Mouse (Mus musculus) midbrain, embryonic 13.5 days (tissue): Measurements from ENCODE around the gene Twnk. TPM values are rescaled to one million over a fixed set of nuclear protein-coding genes. Genes with fewer than 3 reads are reported as not detected.

Experiments used
- ATAC-seq: fragments of 200-750 bp; cut with Nextera tagmentation; 2 replicates; pipeline ENCODE4 v1.8.0; 2017; ENCODE audit warnings: mild to moderate bottlenecking, moderate TSS enrichment, moderate library complexity
- H3K27ac ChIP-seq: fragments of 300-500 bp; sonication (generic); 2 replicates; pipeline ENCODE4 v1.5.1; 2015; ENCODE audit warnings: inconsistent platforms, mild to moderate bottlenecking, moderate library complexity
- H3K27me3 ChIP-seq: fragments of 300-500 bp; sonication (generic); 2 replicates; pipeline ENCODE4 v1.6.1; 2015; ENCODE audit warnings: mild to moderate bottlenecking, inconsistent platforms
- H3K36me3 ChIP-seq: fragments of 300-500 bp; sonication (generic); 2 replicates; pipeline ENCODE4 v1.6.1; 2015; ENCODE audit warnings: mild to moderate bottlenecking, inconsistent platforms
- H3K4me1 ChIP-seq: fragments of 300-500 bp; sonication (generic); replicated peaks from 2 replicates; pipeline ENCODE4 v1.6.1; 2015; ENCODE audit warnings: inconsistent platforms
- H3K4me2 ChIP-seq: fragments of 300-500 bp; sonication (generic); replicated peaks from 2 replicates; pipeline ENCODE4 v1.6.1; 2015; ENCODE audit warnings: moderate library complexity, mild to moderate bottlenecking, inconsistent platforms
- H3K4me3 ChIP-seq: fragments of 300-500 bp; sonication (generic); replicated peaks from 2 replicates; pipeline ENCODE4 v1.5.1; 2015; ENCODE audit warnings: mild to moderate bottlenecking, inconsistent platforms
- H3K9ac ChIP-seq: fragments of 300-500 bp; sonication (generic); replicated peaks from 2 replicates; pipeline ENCODE4 v1.6.1; 2015; ENCODE audit warnings: mild to moderate bottlenecking, inconsistent platforms
- H3K9me3 ChIP-seq: fragments of 300-500 bp; sonication (generic); 2 replicates; pipeline ENCODE4 v1.6.1; 2016; ENCODE audit warnings: mild to moderate bottlenecking, inconsistent platforms
- WGBS: fragments of 180-500 bp; shearing (Covaris S2); methylation state at CpG from one replicate; pipeline ENCODE4 v1.1.7; 2015; 5-methylcytosine and 5-hydroxymethylcytosine counted together
- polyA plus RNA-seq: library from polyadenylated mRNA; unstranded; fragments of >200 nt; fragmentation: Nextera tagmentation; extraction: Ambion mirVana; gene quantifications from 2 replicates; pipeline ENCODE4 v1.2.1, GENCODE M21; 2015

Gene Twnk
- polyA plus RNA-seq, result 19.2 and 20.0 TPM in 2 replicates

DNA sequence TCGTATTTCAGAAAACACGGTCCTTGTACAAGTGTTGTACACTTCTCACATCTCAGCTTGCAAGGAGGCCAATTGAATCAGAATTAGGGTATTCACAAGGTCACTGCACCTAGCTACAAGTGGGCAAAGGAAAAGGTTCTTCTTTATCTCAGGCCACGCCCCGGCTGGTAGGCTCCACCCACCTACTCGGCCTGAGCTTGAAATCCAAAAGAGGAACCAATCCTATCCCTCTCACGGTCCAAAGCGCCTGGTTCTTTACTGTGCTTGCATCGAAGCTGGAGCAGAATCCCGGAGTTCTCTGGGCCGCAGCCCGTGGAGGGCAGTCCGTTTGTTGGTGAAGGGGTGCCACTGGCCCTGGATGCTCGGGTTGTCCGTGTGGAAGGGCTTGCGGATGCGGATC, at the start of gene Twnk:
TSS of gene Twnk (plus strand) at position 220 of the 400 bp plus-strand sequence.
- Histone ChIP-seq H3K4me3 (peak within 1 kb of the TSS; percentile 98), H3K27ac (peak within 1 kb of the TSS; percentile 79), H3K9me3 (no peaks in the 10 kb centered on the region), H3K4me1 (peaks cover 34% of the 10 kb centered on the region), H3K36me3 (peaks cover 54% of the 10 kb centered on the region), H3K9ac (peak within 1 kb of the TSS; percentile 82), H3K27me3 (no peaks in the 10 kb centered on the region), H3K4me2 (peak within 1 kb of the TSS; percentile 98)
- 0 out of 2 replicates have a peak, but pooled peaks have one; percentile 4 for ATAC-seq
- WGBS, result 8% methylated on average over 16 of the region's 16 CpGs

DNA sequence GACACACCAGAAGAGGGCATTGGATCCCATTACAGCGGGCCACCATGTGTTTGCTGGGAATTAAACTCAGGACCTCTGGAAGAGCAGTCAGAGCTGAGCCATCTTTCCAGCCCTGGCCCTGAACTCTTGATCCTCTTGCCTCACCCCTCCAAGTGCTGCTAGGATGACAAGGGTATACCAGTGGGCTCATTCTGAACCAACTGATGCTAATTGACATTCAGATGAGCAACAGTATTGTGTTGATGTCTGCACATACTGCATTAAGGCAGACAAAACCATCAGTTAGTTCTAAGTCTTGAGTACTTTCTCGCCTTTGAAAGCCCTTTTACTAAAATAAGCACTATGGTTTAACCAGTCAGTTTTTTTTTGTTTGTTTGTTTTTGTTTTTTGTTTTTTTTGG, 45.8 kb upstream of the Twnk start:
- no peaks in the 10 kb centered on the region for H3K27me3 ChIP-seq
- peaks cover 77% of the 10 kb centered on the region for H3K36me3 ChIP-seq
- H3K4me2 ChIP-seq, result no peak overlapping the region
- H3K9ac ChIP-seq, result no peak overlapping the region
- no peak overlapping the region for H3K27ac ChIP-seq
- H3K4me3 ChIP-seq, result no peak overlapping the region
- WGBS, result 99% methylated on average over 2 of the region's 2 CpGs
- no peaks in the 10 kb centered on the region for H3K9me3 ChIP-seq
- no peak for ATAC-seq
- no peaks in the 10 kb centered on the region for H3K4me1 ChIP-seq

DNA sequence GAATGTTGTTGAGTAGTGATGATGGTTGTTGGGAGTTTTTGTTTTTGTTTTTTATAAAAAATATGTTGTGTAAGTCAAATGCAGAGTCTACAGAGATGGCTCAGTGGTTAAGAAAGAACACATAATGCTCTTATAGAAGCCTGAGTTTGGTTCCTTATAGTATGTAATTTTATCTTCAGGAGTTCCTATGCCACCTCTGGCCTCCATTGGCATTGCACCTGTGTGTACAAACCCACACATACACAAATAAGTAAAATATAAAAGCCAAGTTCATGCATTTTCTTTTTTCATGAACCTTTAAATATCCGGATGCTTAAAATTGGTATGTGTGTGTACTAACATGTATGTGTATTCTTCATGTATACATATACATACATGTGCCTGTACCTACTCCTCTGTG, 39.5 kb upstream of the Twnk start:
- no peak for ATAC-seq
- Histone ChIP-seq H3K36me3 (peaks cover 79% of the 10 kb centered on the region), H3K4me1 (no peaks in the 10 kb centered on the region)

GRCm38 (mm10) chr19:44968329-44968728, 37.1 kb upstream of the Twnk start:
- WGBS, result 94% methylated on average over 3 of the region's 3 CpGs
- Histone ChIP-seq H3K9ac (no peak overlapping the region), H3K4me1 (no peaks in the 10 kb centered on the region), H3K27me3 (no peaks in the 10 kb centered on the region), H3K4me3 (no peak overlapping the region), H3K4me2 (no peak overlapping the region), H3K27ac (no peak overlapping the region), H3K36me3 (peaks cover 85% of the 10 kb centered on the region), H3K9me3 (no peaks in the 10 kb centered on the region)
- ATAC-seq, result no peak

More for the DNA sequence above, 39.5 kb upstream of the Twnk start:
- 100% methylated on average over 1 of the region's 1 CpGs for WGBS
- Histone ChIP-seq H3K27ac (no peak overlapping the region), H3K4me3 (no peak overlapping the region), H3K9ac (no peak overlapping the region), H3K9me3 (no peaks in the 10 kb centered on the region), H3K27me3 (no peaks in the 10 kb centered on the region), H3K4me2 (no peak overlapping the region)

DNA sequence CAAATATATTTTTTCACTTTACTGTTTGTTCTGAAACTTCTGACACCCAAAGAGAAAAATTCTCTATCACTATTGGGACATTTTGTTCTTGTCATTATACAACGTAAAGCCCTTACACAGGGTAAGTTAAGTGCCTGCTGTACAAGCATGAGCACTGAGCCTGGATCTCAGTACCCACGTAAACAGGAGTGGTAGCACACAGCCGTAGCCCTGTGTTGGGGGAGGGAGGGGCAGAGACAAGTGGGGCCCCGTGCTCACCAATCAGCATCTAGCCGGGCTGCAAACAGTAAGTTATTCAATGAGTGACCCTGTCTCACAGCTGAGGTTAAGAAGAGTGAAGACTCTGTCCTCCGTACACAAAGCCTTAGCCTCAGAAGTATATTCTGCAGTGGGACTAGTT, 28.8 kb upstream of the Twnk start:
- H3K27ac ChIP-seq, result no peak overlapping the region
- H3K4me3 ChIP-seq, result no peak overlapping the region
- no peak for ATAC-seq
- no peaks in the 10 kb centered on the region for H3K4me1 ChIP-seq
- H3K9me3 ChIP-seq, result no peaks in the 10 kb centered on the region
- peaks cover 91% of the 10 kb centered on the region for H3K36me3 ChIP-seq
- H3K27me3 ChIP-seq, result no peaks in the 10 kb centered on the region
- 86% methylated on average over 6 of the region's 6 CpGs for WGBS
- H3K4me2 ChIP-seq, result no peak overlapping the region
- H3K9ac ChIP-seq, result no peak overlapping the region

- H3K27ac ChIP-seq, result no peak overlapping the region
- no peaks in the 10 kb centered on the region for H3K4me1 ChIP-seq
- H3K36me3 ChIP-seq, result peaks cover 93% of the 10 kb centered on the region
- H3K4me2 ChIP-seq, result no peak overlapping the region
- H3K9me3 ChIP-seq, result no peaks in the 10 kb centered on the region
- no peak for ATAC-seq
- H3K9ac ChIP-seq, result no peak overlapping the region
- WGBS, result 94% methylated on average over 6 of the region's 6 CpGs
- H3K4me3 ChIP-seq, result no peak overlapping the region
- no peaks in the 10 kb centered on the region for H3K27me3 ChIP-seq
These were observed 28.3 kb upstream of the Twnk start for GRCm38 (mm10) chr19:44977148-44977547.

DNA sequence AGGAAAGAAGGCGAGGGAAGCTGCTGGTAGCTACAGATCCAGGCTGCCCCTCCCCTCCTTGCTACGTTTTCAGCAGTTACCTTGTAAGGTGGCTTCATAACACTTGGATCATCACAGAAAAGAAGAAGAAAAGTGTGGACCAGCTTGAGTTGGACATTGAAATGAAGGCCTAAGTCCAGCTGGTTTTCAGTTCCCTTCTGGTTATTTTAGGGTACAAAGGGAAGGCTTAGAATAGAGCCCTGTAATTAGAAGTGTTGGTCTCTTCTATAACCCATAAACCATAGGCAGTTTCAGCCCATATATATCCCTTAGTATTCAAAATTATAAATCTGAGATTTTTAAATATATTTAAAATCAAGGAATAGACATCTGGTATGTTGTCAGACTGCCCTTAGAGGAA, 24.7 kb upstream of the Twnk start:
- Histone ChIP-seq H3K27me3 (no peaks in the 10 kb centered on the region), H3K4me2 (no peak overlapping the region), H3K9me3 (no peaks in the 10 kb centered on the region), H3K9ac (no peak overlapping the region), H3K4me3 (no peak overlapping the region), H3K36me3 (peaks cover 65% of the 10 kb centered on the region), H3K4me1 (no peaks in the 10 kb centered on the region), H3K27ac (no peak overlapping the region)
- WGBS, result 94% methylated on average over 2 of the region's 2 CpGs
- no peak for ATAC-seq

- no peak for ATAC-seq
- Histone ChIP-seq H3K4me1 (no peaks in the 10 kb centered on the region), H3K4me2 (no peak overlapping the region), H3K27ac (no peak overlapping the region; the same call in 1 of the 2 replicates), H3K9ac (no peak overlapping the region), H3K9me3 (no peaks in the 10 kb centered on the region), H3K36me3 (peaks cover 47% of the 10 kb centered on the region), H3K27me3 (no peaks in the 10 kb centered on the region), H3K4me3 (no peak overlapping the region)
- WGBS, result 86% methylated on average over 7 of the region's 7 CpGs
These were observed 22.9 kb upstream of the Twnk start for GRCm38 (mm10) chr19:44982477-44983115.

GRCm38 (mm10) chr19:44983366-44983765, 22.1 kb upstream of the Twnk start:
- no peaks in the 10 kb centered on the region for H3K9me3 ChIP-seq
- H3K4me2 ChIP-seq, result no peak overlapping the region
- no peak overlapping the region for H3K4me3 ChIP-seq
- 0 out of 2 replicates have a peak, but pooled peaks cover 3% of the 10 kb centered on the region for H3K4me1 ChIP-seq
- 94% methylated on average over 6 of the region's 6 CpGs for WGBS
- H3K36me3 ChIP-seq, result peaks cover 39% of the 10 kb centered on the region
- no peak overlapping the region for H3K9ac ChIP-seq
- H3K27ac ChIP-seq, result no peak overlapping the region
- no peak for ATAC-seq
- no peaks in the 10 kb centered on the region for H3K27me3 ChIP-seq

DNA sequence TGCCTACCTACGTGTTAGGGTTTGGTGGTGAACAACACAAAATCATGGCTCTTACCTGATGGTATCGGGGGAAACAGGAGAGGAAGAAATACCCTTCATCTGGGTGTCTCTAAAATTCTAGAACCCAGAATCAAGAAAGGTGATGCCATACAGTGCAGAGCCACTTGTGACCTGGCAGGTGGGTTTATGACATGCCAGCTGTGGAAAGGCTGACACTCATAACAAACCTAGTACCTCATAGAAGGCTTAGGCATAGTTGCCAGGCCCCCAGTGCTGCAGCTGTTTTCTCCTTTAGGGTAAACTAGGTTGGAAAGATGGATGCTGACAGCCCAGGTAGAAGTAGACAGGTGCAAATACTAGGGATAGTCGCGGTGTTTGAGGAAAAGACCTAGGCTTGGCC, 21.0 kb upstream of the Twnk start:
- Histone ChIP-seq H3K4me1 (peaks cover 7% of the 10 kb centered on the region; the same call in 1 of the 2 replicates), H3K4me3 (no peak overlapping the region), H3K36me3 (peaks cover 31% of the 10 kb centered on the region), H3K4me2 (no peak overlapping the region), H3K27me3 (no peaks in the 10 kb centered on the region), H3K9me3 (no peaks in the 10 kb centered on the region), H3K27ac (no peak overlapping the region), H3K9ac (no peak overlapping the region)
- WGBS, result 95% methylated on average over 4 of the region's 4 CpGs
- ATAC-seq, result no peak

- Histone ChIP-seq H3K36me3 (peaks cover 23% of the 10 kb centered on the region), H3K9me3 (no peaks in the 10 kb centered on the region), H3K9ac (no peak overlapping the region), H3K27me3 (no peaks in the 10 kb centered on the region), H3K4me3 (no peak overlapping the region), H3K27ac (no peak overlapping the region), H3K4me2 (no peak overlapping the region), H3K4me1 (peaks cover 17% of the 10 kb centered on the region)
- WGBS, result 76% methylated on average over 5 of the region's 5 CpGs
- ATAC-seq, result no peak
These were observed 20.1 kb upstream of the Twnk start for GRCm38 (mm10) chr19:44985159-44985988.

GRCm38 (mm10) chr19:44987004-44987403, 18.5 kb upstream of the Twnk start:
- no peak for ATAC-seq

More at GRCm38 (mm10) chr19:44987004-44987403, 18.5 kb upstream of the Twnk start:
- Histone ChIP-seq H3K9ac (no peak overlapping the region), H3K4me1 (peaks cover 31% of the 10 kb centered on the region), H3K4me3 (no peak overlapping the region), H3K27ac (no peak overlapping the region), H3K27me3 (no peaks in the 10 kb centered on the region), H3K9me3 (no peaks in the 10 kb centered on the region), H3K36me3 (peaks cover 10% of the 10 kb centered on the region), H3K4me2 (no peak overlapping the region)
- 76% methylated on average over 6 of the region's 6 CpGs for WGBS
